Mouse (Mus musculus): ENCODE data around the gene Amotl1. TPM values are rescaled to one million over a fixed set of nuclear protein-coding genes. Genes with fewer than 3 reads are reported as not detected.
"Not testable (repeated sequence)": the region's sequence is repeated elsewhere in the genome, so short reads cannot be mapped to it uniquely, and the experiment has no call there.

Amotl1 gene
- polyA plus RNA-seq, 1 experiment: 19.4 TPM

DNA sequence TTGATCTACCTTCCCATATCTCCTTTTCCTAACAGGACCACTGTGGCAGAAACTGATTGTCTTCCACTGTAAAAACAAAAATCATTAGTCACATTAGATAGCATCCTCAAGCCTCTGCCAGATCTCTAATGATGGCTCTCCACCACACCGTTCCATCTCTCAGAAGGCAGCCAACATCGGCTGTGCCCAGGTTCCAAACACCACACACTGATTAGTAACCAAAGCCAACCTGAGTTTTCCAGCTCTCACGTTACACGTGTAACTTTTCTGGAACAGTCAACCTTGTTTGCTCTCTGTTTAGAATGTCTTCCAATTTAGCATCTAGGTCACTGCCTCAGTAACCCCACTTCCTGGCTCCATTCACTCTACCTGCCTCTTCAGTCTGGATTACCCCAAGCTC is 51.0 kb downstream of the Amotl1 start:
- H3K27me3 ChIP-seq (replicated peaks; ENCODE audit: control insufficient read depth, insufficient read depth, low read length): no peaks in the 10 kb centered on the region
- no peak for TF ChIP-seq CTCF (conservative IDR thresholded peaks at IDR 0.05; ENCODE audit: insufficient read depth, insufficient read length, low read depth, low read length)
- no peak for TF ChIP-seq POLR2A (IDR thresholded peaks at IDR 0.05; ENCODE audit: low read depth, low read length)
- 77% methylated on average over 4 of the region's 4 CpGs for WGBS
- DNase-seq: no peak
- no peak overlapping the region for H3K4me3 ChIP-seq (ENCODE audit: insufficient read depth, low read depth, low read length)
- H3K36me3 ChIP-seq (ENCODE audit: control insufficient read depth, insufficient read depth, low read length): no peaks in the 10 kb centered on the region
- no peaks in the 10 kb centered on the region for H3K4me1 ChIP-seq (ENCODE audit: control insufficient read depth, insufficient read depth, low read length)
- no peak overlapping the region for H3K27ac ChIP-seq (ENCODE audit: insufficient read depth, low read depth, low read length)

DNA sequence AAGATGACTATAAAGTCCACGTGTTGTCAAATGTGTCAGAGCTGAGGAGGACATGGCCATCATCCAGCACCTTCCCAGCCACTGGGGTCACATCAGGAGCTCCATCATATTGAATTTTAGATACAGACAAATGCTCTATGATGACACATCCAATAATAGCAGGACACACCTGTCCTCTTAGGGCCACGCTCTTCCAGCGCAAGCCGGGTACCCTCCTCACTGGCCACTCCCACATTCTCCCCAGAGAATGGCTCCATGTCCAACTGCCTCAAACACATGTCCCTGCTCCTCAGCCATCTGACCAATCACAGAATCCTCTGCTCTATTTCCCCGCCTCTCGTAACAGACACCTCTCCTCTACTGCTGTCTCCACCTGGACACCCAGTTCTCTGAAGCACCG is 54.2 kb downstream of the Amotl1 start:
- TF ChIP-seq POLR2A (IDR thresholded peaks at IDR 0.05; ENCODE audit: low read depth, low read length): no peak
- no peak for TF ChIP-seq CTCF (conservative IDR thresholded peaks at IDR 0.05; ENCODE audit: insufficient read depth, insufficient read length, low read depth, low read length)
- Histone ChIP-seq H3K36me3 (ENCODE audit: control insufficient read depth, insufficient read depth, low read length) (no peaks in the 10 kb centered on the region), H3K4me1 (ENCODE audit: control insufficient read depth, insufficient read depth, low read length) (no peaks in the 10 kb centered on the region), H3K27ac (ENCODE audit: insufficient read depth, low read depth, low read length) (no peak overlapping the region), H3K4me3 (ENCODE audit: insufficient read depth, low read depth, low read length) (no peak overlapping the region), H3K27me3 (replicated peaks; ENCODE audit: control insufficient read depth, insufficient read depth, low read length) (no peaks in the 10 kb centered on the region)
- DNase-seq: no peak
- whole genome bisulfite sequencing: 79% methylated on average over 7 of the region's 7 CpGs

DNA sequence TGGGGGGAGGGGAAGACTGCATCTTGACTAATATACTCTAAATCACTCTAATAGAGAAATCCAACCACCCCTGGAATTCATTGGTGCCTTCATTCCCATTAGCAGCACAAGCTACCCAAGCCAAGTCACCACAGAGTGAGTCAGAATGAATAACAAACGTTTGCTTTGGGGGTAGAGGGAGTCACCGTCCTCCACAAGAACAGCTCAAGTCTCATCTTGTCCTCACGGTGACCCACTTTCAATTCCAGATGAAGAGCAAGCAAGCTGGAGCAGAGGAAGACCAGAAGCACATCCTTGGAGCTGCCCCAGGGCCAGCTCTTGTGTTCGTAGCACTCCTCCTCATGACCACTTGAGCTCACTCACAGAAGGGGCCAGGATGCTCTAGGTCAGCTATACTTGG is 56.2 kb downstream of the Amotl1 start:
- 38% methylated on average over 4 of the region's 4 CpGs for WGBS
- no peak for TF ChIP-seq CTCF (conservative IDR thresholded peaks at IDR 0.05; ENCODE audit: insufficient read depth, insufficient read length, low read depth, low read length)
- TF ChIP-seq POLR2A (IDR thresholded peaks at IDR 0.05; ENCODE audit: low read depth, low read length): no peak
- Histone ChIP-seq H3K4me1 (ENCODE audit: control insufficient read depth, insufficient read depth, low read length) (no peaks in the 10 kb centered on the region), H3K4me3 (ENCODE audit: insufficient read depth, low read depth, low read length) (no peak overlapping the region), H3K27ac (ENCODE audit: insufficient read depth, low read depth, low read length) (no peak overlapping the region), H3K36me3 (ENCODE audit: control insufficient read depth, insufficient read depth, low read length) (no peaks in the 10 kb centered on the region), H3K27me3 (replicated peaks; ENCODE audit: control insufficient read depth, insufficient read depth, low read length) (no peaks in the 10 kb centered on the region)
- no peak for DNase-seq

- 68% methylated on average over 1 of the region's 1 CpGs for WGBS
- TF ChIP-seq CTCF (conservative IDR thresholded peaks at IDR 0.05; ENCODE audit: insufficient read depth, insufficient read length, low read depth, low read length) (no peak), POLR2A (IDR thresholded peaks at IDR 0.05; ENCODE audit: low read depth, low read length) (no peak)
- Histone ChIP-seq H3K36me3 (ENCODE audit: control insufficient read depth, insufficient read depth, low read length) (no peaks in the 10 kb centered on the region), H3K4me3 (ENCODE audit: insufficient read depth, low read depth, low read length) (no peak overlapping the region), H3K27me3 (replicated peaks; ENCODE audit: control insufficient read depth, insufficient read depth, low read length) (no peaks in the 10 kb centered on the region), H3K27ac (ENCODE audit: insufficient read depth, low read depth, low read length) (no peak overlapping the region), H3K4me1 (ENCODE audit: control insufficient read depth, insufficient read depth, low read length) (no peaks in the 10 kb centered on the region)
- DNase-seq: no peak
Observed at GRCm38 (mm10) chr9:14585702-14586101, 59.2 kb downstream of the Amotl1 start.

- no peak for TF ChIP-seq CTCF (conservative IDR thresholded peaks at IDR 0.05; ENCODE audit: insufficient read depth, insufficient read length, low read depth, low read length)
- TF ChIP-seq POLR2A (IDR thresholded peaks at IDR 0.05; ENCODE audit: low read depth, low read length): no peak
- no peak for DNase-seq
- Histone ChIP-seq H3K4me1 (ENCODE audit: control insufficient read depth, insufficient read depth, low read length) (no peaks in the 10 kb centered on the region), H3K27me3 (replicated peaks; ENCODE audit: control insufficient read depth, insufficient read depth, low read length) (no peaks in the 10 kb centered on the region), H3K27ac (ENCODE audit: insufficient read depth, low read depth, low read length) (no peak overlapping the region), H3K36me3 (ENCODE audit: control insufficient read depth, insufficient read depth, low read length) (no peaks in the 10 kb centered on the region), H3K4me3 (ENCODE audit: insufficient read depth, low read depth, low read length) (no peak overlapping the region)
- WGBS: 80% methylated on average over 4 of the region's 4 CpGs
Observed at GRCm38 (mm10) chr9:14578960-14579359, 65.9 kb downstream of the Amotl1 start.

DNA sequence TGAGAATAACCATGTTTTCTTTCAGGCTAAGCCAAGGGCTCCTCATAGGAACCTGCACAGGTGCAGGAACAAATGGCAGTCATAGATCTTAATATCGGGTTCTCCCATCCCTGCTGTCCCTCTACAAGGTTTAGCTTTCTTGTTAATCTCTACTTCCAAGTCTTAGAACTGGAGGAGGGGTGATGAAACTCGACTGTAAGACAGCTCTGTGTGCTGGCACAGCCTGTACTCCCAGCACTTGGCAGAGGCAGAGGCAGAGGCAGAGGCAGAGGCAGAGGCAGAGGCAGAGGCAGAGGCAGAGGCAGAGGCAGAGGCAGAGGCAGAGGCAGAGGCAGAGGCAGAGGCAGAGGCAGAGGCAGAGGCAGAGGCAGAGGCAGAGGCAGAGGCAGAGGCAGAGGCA is 68.5 kb downstream of the Amotl1 start:
- DNase-seq; H3K4me1 ChIP-seq (ENCODE audit: control insufficient read depth, insufficient read depth, low read length): not testable (repeated sequence)
- 57% methylated on average over 2 of the region's 2 CpGs for WGBS

DNA sequence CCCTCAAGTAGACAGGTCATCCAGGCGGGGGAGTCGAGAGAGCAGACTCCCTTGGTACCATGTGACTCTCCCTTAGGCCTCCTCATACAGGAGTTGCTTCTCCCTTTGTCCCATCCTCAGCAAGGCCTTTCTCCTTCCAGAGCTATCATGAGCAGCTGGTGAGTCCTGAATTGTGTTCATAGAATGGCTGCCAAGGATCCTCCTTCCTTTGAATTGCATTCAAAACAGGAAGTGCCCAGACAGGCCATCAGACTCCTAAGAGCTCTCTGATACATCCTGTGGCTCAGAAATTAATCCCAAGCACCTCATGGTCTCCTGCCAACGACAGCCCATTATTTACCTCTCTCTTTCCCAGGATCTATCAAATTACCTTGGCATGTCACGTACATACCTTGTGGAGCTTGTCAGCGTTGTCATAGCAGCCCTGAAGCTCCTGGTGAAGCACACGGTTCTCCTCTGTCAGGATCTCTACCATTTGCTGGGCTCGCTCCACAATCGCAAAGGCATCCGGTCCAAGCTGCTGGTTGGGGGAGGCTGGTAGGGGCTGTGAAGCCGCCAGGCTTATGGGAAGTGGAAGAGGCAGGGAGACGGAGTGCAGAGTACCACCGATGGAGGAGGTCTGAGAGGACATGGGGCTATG is 70.0 kb downstream of the Amotl1 start:
- no peaks in the 10 kb centered on the region for H3K27me3 ChIP-seq (replicated peaks; ENCODE audit: control insufficient read depth, insufficient read depth, low read length)
- no peak overlapping the region for H3K4me3 ChIP-seq (ENCODE audit: insufficient read depth, low read depth, low read length)
- no peak for TF ChIP-seq POLR2A (IDR thresholded peaks at IDR 0.05; ENCODE audit: low read depth, low read length)
- no peak for TF ChIP-seq CTCF (conservative IDR thresholded peaks at IDR 0.05; ENCODE audit: insufficient read depth, insufficient read length, low read depth, low read length)
- 52% methylated on average over 12 of the region's 12 CpGs for WGBS
- peak overlapping the region; percentile 37 for H3K27ac ChIP-seq (ENCODE audit: insufficient read depth, low read depth, low read length)
- no peaks in the 10 kb centered on the region; the same call in 1 of the 2 replicates for H3K36me3 ChIP-seq (ENCODE audit: control insufficient read depth, insufficient read depth, low read length)
- DNase-seq: peak; percentile 74
- H3K4me1 ChIP-seq (ENCODE audit: control insufficient read depth, insufficient read depth, low read length): no peaks in the 10 kb centered on the region

More for the DNA sequence above, 68.5 kb downstream of the Amotl1 start:
- not testable (repeated sequence) for H3K36me3 ChIP-seq (ENCODE audit: control insufficient read depth, insufficient read depth, low read length); H3K27me3 ChIP-seq (replicated peaks; ENCODE audit: control insufficient read depth, insufficient read depth, low read length); H3K27ac ChIP-seq (ENCODE audit: insufficient read depth, low read depth, low read length); H3K4me3 ChIP-seq (ENCODE audit: insufficient read depth, low read depth, low read length)

All from kidney, adult 2 months (tissue).